Mouse (Mus musculus) embryonic facial prominence, embryonic 12.5 days (tissue): ENCODE measurements around the gene Dscam. TPM values are rescaled to one million over a fixed set of nuclear protein-coding genes. Genes with fewer than 3 reads are reported as not detected.

Experiments
- ATAC-seq: fragments of 200-750 bp; cut with Nextera tagmentation; 2 replicates; pipeline ENCODE4 v1.8.0; 2017; ENCODE audit not compliant: insufficient number of reproducible peaks, insufficient read depth, low FRiP score, low TSS enrichment
- H3K27ac ChIP-seq: fragments of 300-500 bp; sonication (generic); 2 replicates; pipeline ENCODE4 v1.5.1; 2016; ENCODE audit warnings: mild to moderate bottlenecking
- H3K27me3 ChIP-seq: fragments of 300-500 bp; sonication (generic); 2 replicates; pipeline ENCODE4 v1.6.1; 2016; ENCODE audit warnings: mild to moderate bottlenecking, moderate library complexity
- H3K36me3 ChIP-seq: fragments of 300-500 bp; sonication (generic); 2 replicates; pipeline ENCODE4 v1.6.1; 2016; ENCODE audit warnings: mild to moderate bottlenecking
- H3K4me1 ChIP-seq: fragments of 300-500 bp; sonication (generic); 2 replicates; pipeline ENCODE4 v1.6.1; 2016
- H3K4me2 ChIP-seq: fragments of 300-500 bp; sonication (generic); replicated peaks from 2 replicates; pipeline ENCODE4 v1.6.1; 2016; ENCODE audit warnings: mild to moderate bottlenecking, moderate library complexity
- H3K4me3 ChIP-seq: fragments of 300-500 bp; sonication (generic); 2 replicates; pipeline ENCODE4 v1.5.1; 2016; ENCODE audit warnings: mild to moderate bottlenecking
- H3K9ac ChIP-seq: fragments of 300-500 bp; sonication (generic); 2 replicates; pipeline ENCODE4 v1.6.1; 2016; ENCODE audit warnings: mild to moderate bottlenecking, moderate library complexity
- H3K9me3 ChIP-seq: fragments of 300-500 bp; sonication (generic); 2 replicates; pipeline ENCODE4 v1.6.1; 2016; ENCODE audit warnings: mild to moderate bottlenecking, moderate library complexity
- WGBS: fragments of 180-500 bp; shearing (Covaris S2); methylation state at CpG from one replicate; pipeline ENCODE4 v1.1.7; 2016; 5-methylcytosine and 5-hydroxymethylcytosine counted together
- polyA plus RNA-seq: library from polyadenylated mRNA; unstranded; fragments of >200 nt; fragmentation: Nextera tagmentation; extraction: Ambion mirVana; gene quantifications from 2 replicates; pipeline ENCODE4 v1.2.1, GENCODE M21; 2016

Gene Dscam
- polyA plus RNA-seq, 1 experiment from 2014 or later = 0.42 TPM

DNA sequence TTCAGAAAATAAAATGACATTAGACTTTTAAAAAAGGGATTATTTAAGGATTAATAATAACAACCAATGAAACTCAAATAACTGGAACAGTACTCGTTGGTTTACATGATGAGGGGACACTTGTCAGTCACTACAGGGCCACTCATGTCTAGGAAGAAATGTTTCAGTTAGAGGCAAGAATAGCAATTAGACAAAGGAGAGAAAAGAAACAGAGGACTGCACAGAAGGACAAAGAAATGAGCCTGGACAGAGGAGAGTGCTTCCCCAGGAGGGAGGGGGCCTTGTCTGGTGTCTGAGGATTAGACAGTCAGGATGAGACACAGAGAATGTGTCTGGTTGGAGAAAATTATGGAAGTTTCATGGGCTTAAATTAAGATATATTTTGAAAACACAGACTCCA, 324.0 kb downstream of the Dscam start:
- 41% methylated on average over 1 of the region's 1 CpGs for WGBS
- no peaks in the 10 kb centered on the region for H3K9me3 ChIP-seq
- H3K27ac ChIP-seq = no peak overlapping the region

DNA sequence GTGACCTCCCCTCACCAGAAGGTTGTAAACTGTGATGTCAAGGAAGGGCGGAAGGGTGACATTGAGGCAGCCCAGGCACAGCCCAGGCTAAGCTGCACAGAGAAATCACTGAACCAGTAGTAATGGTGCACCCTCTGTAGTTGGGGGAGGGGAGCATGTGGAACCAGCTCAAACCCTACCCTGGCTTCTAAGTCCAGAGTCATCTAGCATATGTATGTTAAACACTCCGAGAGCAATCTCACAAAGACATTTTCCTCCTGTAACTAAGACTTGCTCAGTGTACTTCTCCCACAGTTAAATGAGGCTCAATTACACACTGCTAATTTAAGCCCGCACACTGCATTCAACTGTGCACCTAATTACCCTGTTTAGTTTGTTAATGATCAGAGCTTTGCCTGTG, 324.4 kb downstream of the Dscam start:
- H3K9ac ChIP-seq = no peak overlapping the region
- H3K27me3 ChIP-seq = no peaks in the 10 kb centered on the region
- WGBS = 55% methylated on average over 3 of the region's 3 CpGs
- no peak overlapping the region for H3K27ac ChIP-seq
- no peaks in the 10 kb centered on the region for H3K9me3 ChIP-seq
- no peak overlapping the region for H3K4me3 ChIP-seq
- no peaks in the 10 kb centered on the region for H3K36me3 ChIP-seq
- no peak overlapping the region for H3K4me2 ChIP-seq
- H3K4me1 ChIP-seq = 0 out of 2 replicates have a peak, but pooled peaks cover 2% of the 10 kb centered on the region
- no peak for ATAC-seq

More for the DNA sequence above, 324.0 kb downstream of the Dscam start:
- no peaks in the 10 kb centered on the region for H3K36me3 ChIP-seq
- no peaks in the 10 kb centered on the region for H3K27me3 ChIP-seq
- no peak for ATAC-seq
- no peak overlapping the region for H3K4me3 ChIP-seq
- H3K4me1 ChIP-seq = 0 out of 2 replicates have a peak, but pooled peaks cover 2% of the 10 kb centered on the region
- H3K4me2 ChIP-seq = no peak overlapping the region
- no peak overlapping the region for H3K9ac ChIP-seq

DNA sequence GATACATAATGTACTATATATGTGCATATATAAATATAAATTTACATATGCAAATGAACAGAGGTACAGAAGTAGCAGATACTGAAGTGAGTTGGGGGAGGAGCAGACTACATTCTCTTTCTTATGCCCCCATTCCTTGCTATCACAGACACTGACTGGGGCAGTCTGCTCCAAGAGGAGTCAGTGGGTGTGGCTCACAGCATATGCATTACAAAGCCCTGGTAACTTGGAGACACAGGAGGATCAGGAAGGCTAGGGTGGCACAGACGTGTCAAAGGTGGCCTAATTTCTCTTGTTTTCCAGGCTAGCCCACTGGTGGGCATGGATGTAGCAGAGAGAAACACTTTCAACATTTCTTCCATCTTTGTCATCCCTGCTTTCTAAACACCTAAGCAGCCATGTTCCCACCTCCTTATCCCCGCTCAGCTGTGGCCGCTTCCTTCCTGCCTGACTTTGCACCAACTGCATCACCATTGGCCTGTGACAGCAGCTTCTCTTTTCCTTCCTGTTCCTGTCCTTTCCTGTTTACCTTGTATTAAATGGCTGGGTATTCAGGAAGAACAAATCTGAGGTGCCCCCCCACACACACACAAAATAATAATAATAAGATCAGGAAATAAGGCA, 325.0 kb downstream of the Dscam start:
- Histone ChIP-seq H3K9me3 (no peaks in the 10 kb centered on the region), H3K9ac (no peak overlapping the region), H3K4me1 (0 out of 2 replicates have a peak, but pooled peaks cover 2% of the 10 kb centered on the region), H3K27ac (no peak overlapping the region), H3K4me2 (no peak overlapping the region), H3K27me3 (no peaks in the 10 kb centered on the region), H3K36me3 (no peaks in the 10 kb centered on the region), H3K4me3 (no peak overlapping the region)
- ATAC-seq = no peak
- 62% methylated on average over 3 of the region's 3 CpGs for WGBS

DNA sequence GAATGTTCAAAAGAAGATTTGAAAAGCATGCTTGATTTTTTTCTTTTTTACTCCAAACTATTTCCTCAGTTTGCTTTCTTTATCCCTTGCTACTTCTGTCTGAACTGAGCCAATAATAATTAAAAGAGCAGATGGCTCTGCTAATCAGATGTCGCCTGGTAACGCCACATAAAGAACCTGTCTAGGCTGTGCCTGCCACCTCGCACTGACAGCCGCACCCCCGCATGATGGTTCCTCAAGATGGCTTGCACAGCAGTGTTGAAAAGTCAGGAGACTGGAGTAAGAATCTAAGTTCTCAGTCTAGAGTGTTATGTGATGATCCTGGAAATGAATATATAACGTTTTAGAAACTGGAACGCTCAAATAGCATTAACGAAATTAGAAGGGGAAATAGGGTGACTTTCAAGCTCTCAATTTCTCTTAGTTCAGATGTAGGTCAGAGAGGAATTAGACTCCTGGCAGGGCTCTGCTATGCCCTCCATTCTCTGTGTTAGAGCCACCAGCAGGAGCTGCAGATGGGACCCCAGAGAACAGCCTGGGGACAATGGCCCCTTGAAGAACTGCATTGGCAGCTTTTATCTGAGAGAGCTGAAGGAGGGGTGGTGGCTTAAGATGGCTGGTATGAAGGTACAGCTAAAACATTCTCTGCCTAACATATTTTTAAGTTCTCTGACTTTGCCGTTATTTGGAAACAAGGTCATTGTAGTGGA, 326.7 kb downstream of the Dscam start:
- no peaks in the 10 kb centered on the region for H3K27me3 ChIP-seq
- 0 out of 2 replicates have a peak, but pooled peaks cover 2% of the 10 kb centered on the region for H3K4me1 ChIP-seq
- WGBS = 70% methylated on average over 9 of the region's 9 CpGs
- H3K9me3 ChIP-seq = no peaks in the 10 kb centered on the region
- ATAC-seq = no peak
- no peaks in the 10 kb centered on the region for H3K36me3 ChIP-seq
- no peak overlapping the region for H3K27ac ChIP-seq
- H3K4me3 ChIP-seq = no peak overlapping the region
- H3K4me2 ChIP-seq = no peak overlapping the region
- no peak overlapping the region for H3K9ac ChIP-seq

DNA sequence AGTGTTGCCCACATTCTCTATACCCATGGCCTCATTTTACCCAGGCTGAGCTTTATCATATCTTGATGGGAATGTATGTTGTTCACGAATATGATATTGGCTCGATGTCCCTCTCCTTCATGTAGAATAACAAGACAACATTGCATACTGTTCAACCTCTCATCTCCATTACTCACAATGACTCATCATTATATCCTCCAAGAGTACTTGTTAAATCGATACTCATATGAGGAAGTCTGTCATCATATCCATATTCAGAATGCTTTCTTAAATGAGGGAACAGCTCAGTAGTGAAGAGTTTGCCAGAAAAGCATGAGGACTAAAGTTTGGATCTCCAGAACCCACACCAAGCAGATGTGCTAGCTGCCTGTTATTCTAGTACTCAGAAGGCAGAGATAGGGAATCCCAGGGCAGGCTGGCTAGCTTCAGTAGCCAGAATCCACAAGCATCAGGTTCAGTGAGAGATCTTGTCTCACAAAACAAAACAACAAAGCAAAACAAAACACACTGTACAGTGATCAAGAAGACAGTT, 327.7 kb downstream of the Dscam start:
- no peak overlapping the region for H3K9ac ChIP-seq
- H3K9me3 ChIP-seq = no peaks in the 10 kb centered on the region
- H3K36me3 ChIP-seq = no peaks in the 10 kb centered on the region
- H3K27ac ChIP-seq = no peak overlapping the region
- no peaks in the 10 kb centered on the region for H3K27me3 ChIP-seq
- H3K4me1 ChIP-seq = 0 out of 2 replicates have a peak, but pooled peaks cover 2% of the 10 kb centered on the region
- H3K4me2 ChIP-seq = no peak overlapping the region
- WGBS = 90% methylated on average over 3 of the region's 3 CpGs
- H3K4me3 ChIP-seq = no peak overlapping the region
- ATAC-seq = no peak

DNA sequence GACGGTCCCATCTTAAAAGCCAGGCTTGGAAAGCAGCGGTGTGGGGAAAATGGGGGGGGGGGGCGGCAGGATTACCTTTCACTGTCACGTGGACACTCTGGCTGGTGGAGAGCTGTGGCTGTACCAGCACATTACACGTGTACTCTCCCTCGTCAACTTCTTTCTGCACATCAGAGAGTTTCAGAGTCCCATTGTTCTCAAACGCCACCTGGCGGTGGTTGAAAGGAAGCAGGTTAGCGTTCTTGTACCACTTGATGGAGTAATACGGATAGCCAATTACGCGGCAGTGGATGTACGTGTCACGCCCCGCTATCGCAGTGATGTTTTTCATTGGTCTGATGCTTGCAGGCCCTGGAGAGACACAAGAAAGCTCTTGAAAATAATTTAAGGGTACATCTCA, 350.9 kb downstream of the Dscam start:
- H3K4me3 ChIP-seq = no peak overlapping the region
- no peak overlapping the region for H3K27ac ChIP-seq
- H3K4me2 ChIP-seq = no peak overlapping the region
- no peaks in the 10 kb centered on the region for H3K9me3 ChIP-seq
- H3K27me3 ChIP-seq = no peaks in the 10 kb centered on the region
- H3K9ac ChIP-seq = no peak overlapping the region
- 23% methylated on average over 16 of the region's 16 CpGs for WGBS
- no peaks in the 10 kb centered on the region for H3K4me1 ChIP-seq
- no peaks in the 10 kb centered on the region for H3K36me3 ChIP-seq
- 0 out of 2 replicates have a peak, but pooled peaks have one; percentile 52 for ATAC-seq

DNA sequence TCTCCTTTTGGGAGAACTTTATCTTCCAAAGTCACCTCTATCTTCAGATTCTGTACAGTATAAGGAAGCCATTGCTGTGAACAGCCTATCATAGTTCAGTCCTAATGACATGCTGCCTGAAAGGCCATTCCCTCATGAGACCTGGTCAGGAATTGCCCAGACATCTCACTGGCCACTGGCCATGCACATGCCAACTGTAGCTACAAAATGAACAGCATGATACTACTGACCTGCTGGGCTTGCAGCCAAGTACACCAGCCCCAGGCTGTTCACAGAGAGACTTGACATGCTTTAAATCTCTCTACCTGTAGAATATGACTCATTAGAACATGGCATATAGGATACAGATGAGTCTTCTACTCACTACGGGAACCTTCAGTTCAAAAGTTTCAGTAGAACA, 364.3 kb downstream of the Dscam start:
- H3K27ac ChIP-seq = no peak overlapping the region
- H3K27me3 ChIP-seq = no peaks in the 10 kb centered on the region
- no peaks in the 10 kb centered on the region for H3K36me3 ChIP-seq
- H3K4me2 ChIP-seq = no peak overlapping the region
- no peaks in the 10 kb centered on the region for H3K9me3 ChIP-seq
- H3K9ac ChIP-seq = no peak overlapping the region
- WGBS = 90% methylated on average over 1 of the region's 1 CpGs
- ATAC-seq = 0 out of 2 replicates have a peak, but pooled peaks have one; percentile 6
- no peak overlapping the region for H3K4me3 ChIP-seq
- no peaks in the 10 kb centered on the region for H3K4me1 ChIP-seq

DNA sequence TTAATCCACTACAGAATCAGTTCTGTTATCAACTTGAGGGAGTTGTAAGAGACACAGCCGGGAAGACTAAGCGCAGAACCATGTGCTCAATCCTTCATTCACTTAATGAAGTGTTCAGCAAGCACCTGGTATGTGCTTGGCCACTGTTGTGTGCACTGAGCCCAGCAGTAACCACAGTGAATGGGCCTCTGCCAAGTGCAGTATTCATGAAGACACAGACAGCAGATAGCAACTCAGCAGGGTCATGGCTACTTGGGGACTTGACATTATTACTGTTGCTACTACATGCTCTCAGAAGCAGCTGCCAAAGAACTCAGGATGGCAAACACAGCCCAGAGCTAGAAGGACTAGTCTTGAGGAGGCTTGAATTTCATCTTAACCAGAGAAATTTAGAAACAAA, 367.9 kb downstream of the Dscam start:
- H3K27me3 ChIP-seq = no peaks in the 10 kb centered on the region
- no peak overlapping the region for H3K4me2 ChIP-seq
- 84% methylated on average over 2 of the region's 2 CpGs for WGBS
- H3K36me3 ChIP-seq = no peaks in the 10 kb centered on the region
- no peak overlapping the region for H3K9ac ChIP-seq
- H3K4me3 ChIP-seq = no peak overlapping the region
- H3K4me1 ChIP-seq = no peaks in the 10 kb centered on the region
- no peak overlapping the region for H3K27ac ChIP-seq
- ATAC-seq = no peak
- H3K9me3 ChIP-seq = no peaks in the 10 kb centered on the region

DNA sequence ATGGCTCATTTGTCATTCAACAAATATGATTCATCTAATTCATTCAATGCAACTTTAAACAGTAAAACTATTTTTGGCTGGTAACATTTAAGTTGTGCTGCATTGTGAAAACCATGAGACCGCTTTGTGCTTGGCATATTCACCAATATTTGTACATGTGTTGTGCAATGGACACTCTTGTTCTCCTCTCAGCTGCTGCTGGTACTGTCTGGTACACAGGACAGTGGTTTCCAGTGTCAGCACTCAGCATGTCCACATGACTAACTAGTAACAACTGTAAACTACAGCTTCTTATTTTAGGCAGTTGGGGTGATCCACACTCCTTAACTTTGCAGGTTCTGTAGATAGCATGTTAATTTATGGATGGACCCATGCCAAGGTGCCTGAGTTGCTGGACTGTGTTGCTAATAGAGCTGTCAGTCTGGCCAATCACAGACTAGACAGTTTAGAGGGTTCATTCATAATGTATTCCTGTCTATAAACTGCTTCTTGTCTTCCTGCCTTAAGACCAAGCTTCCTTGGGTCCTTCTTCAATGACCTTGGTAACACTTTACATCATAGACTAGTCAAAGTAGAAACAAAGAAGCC, 368.8 kb downstream of the Dscam start:
- Histone ChIP-seq H3K36me3 (no peaks in the 10 kb centered on the region), H3K4me1 (no peaks in the 10 kb centered on the region), H3K27me3 (no peaks in the 10 kb centered on the region), H3K27ac (no peak overlapping the region), H3K9me3 (no peaks in the 10 kb centered on the region), H3K4me3 (no peak overlapping the region), H3K4me2 (no peak overlapping the region), H3K9ac (no peak overlapping the region)
- ATAC-seq = no peak
- WGBS = 100% methylated on average over 1 of the region's 1 CpGs

DNA sequence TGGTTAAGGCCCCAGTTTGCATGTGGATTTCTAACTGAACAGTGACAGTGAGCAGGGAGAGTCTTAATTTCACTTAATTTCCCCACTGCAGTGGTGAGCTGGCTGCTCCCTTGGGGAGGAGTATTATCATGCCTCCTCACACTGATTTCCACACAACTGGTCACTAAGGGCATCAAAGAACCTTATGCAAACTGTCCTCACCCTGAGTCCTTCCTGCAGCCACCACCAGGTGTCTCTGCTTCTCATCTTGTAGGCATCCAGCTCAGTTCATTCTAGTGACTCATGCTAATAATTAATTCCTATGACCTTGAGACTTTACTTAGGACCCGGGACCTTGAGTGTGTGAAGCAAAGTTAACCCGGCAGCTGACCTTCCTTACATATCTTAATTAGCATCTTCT, 375.1 kb downstream of the Dscam start:
- H3K4me2 ChIP-seq = no peak overlapping the region
- ATAC-seq = no peak
- 44% methylated on average over 2 of the region's 2 CpGs for WGBS

DNA sequence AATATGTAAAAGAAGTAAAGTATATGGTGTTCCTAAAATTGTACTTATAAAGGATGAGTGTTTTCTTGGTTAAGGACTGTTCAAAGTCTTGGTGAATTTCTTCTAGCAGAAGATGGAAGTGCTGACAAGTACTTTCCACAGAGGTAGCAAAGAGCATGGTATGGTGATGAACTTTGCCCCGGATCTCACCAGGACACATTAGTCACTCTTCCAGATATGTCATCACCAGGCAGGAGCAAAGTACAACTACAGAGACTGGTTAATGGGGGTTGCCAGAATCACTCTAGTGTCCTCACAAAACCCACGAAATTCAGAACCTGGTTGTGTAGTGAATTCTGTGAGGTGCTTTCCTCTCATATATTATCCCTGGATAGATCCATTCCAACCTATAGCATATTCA, 379.2 kb downstream of the Dscam start:
- H3K27me3 ChIP-seq = no peaks in the 10 kb centered on the region
- no peak overlapping the region for H3K27ac ChIP-seq
- H3K9me3 ChIP-seq = no peaks in the 10 kb centered on the region
- H3K4me1 ChIP-seq = no peaks in the 10 kb centered on the region
- WGBS = 64% methylated on average over 2 of the region's 2 CpGs
- no peak for ATAC-seq
- no peak overlapping the region for H3K9ac ChIP-seq
- H3K4me2 ChIP-seq = no peak overlapping the region
- H3K4me3 ChIP-seq = no peak overlapping the region
- no peaks in the 10 kb centered on the region for H3K36me3 ChIP-seq

More for the DNA sequence above, 375.1 kb downstream of the Dscam start:
- no peak overlapping the region for H3K4me3 ChIP-seq
- no peaks in the 10 kb centered on the region for H3K4me1 ChIP-seq
- H3K9me3 ChIP-seq = no peaks in the 10 kb centered on the region
- no peaks in the 10 kb centered on the region for H3K36me3 ChIP-seq
- H3K27me3 ChIP-seq = no peaks in the 10 kb centered on the region
- no peak overlapping the region for H3K27ac ChIP-seq
- no peak overlapping the region for H3K9ac ChIP-seq

DNA sequence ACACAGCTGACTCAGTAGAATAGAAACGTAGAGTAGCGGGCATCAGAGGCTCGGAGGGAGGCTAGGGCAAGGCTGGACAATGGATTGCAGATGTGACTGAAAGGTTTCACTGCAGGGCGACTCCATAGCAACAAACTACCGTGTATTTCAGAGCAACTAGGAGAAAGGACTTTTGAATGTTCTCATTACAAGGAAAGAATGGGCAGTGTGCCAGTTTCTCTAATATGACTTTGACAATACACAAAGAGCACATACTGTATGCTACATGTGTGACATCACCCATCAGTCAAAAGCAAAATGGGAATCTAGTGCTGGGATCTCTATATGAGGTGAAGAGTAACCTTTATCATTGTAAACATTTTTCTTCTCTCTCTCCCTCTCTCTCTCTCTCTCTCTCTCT, 382.3 kb downstream of the Dscam start:
- Histone ChIP-seq H3K4me3 (no peak overlapping the region), H3K27ac (no peak overlapping the region), H3K36me3 (no peaks in the 10 kb centered on the region), H3K9ac (no peak overlapping the region), H3K9me3 (no peaks in the 10 kb centered on the region), H3K4me2 (no peak overlapping the region), H3K4me1 (no peaks in the 10 kb centered on the region), H3K27me3 (no peaks in the 10 kb centered on the region)
- ATAC-seq = no peak
- 52% methylated on average over 5 of the region's 5 CpGs for WGBS
